Mouse (Mus musculus): ENCODE measurements at regions not wholly inside any gene's neighbourhood (a gene's known extent, or its start where the extent isn't known, plus 50 kb on each side); places are given as distances from the start of the nearest gene placed in this dataset.

DNA sequence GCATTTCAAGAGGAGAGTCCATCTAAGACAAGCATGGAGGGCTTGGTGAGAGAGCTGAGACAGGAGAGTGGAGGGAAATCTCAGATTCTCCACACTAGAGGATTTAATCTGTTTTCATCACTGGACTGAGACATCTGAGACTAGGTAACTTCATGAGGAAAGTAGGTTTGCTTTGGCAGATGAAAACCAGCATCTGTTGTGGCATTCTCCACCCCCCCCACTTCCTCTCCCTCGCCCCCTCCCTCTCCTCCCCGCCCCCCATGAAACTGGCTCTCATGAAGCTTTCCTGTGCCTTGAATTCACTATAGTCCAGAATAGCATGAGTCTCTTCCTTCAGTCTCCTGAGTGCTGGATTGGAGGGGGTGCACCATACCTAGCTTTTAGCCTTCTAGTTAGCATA is 670.7 kb downstream of the Zfp706 start:
- Histone ChIP-seq H3K4me2 (no peak overlapping the region), H3K27me3 (no peaks in the 10 kb centered on the region), H3K9ac (no peak overlapping the region), H3K4me1 (peaks cover 16% of the 10 kb centered on the region; the same call in 1 of the 2 replicates), H3K4me3 (no peak overlapping the region), H3K9me3 (no peaks in the 10 kb centered on the region), H3K36me3 (no peaks in the 10 kb centered on the region), H3K27ac (no peak overlapping the region)
- WGBS: 72% methylated on average over 2 of the region's 2 CpGs
- no peak for ATAC-seq (ENCODE audit: borderline replicate concordance, extremely low read depth, low FRiP score, low TSS enrichment)

DNA sequence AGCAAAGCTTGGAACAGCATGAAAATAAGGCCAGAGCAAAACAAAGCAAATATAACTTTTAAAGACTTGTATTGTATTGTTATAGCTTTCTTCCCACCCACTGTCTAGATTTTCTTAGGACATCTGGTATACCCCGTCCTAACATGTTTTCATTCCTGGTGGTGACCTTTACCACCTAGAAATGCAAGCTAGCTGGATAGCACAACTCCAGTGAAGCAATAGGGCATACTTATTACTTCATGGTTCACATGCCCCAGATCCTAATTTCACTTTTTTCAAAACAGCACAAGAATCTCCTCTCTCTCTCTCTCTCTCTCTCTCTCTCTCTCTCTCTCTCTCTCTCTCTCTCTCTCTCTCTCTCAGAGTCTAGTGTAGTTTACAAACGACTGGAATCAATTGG is 672.5 kb downstream of the Zfp706 start:
- WGBS: 53% methylated on average over 2 of the region's 2 CpGs
- Histone ChIP-seq H3K27me3 (no peaks in the 10 kb centered on the region), H3K4me3 (no peak overlapping the region), H3K27ac (no peak overlapping the region), H3K4me1 (peaks cover 16% of the 10 kb centered on the region; the same call in 1 of the 2 replicates), H3K9me3 (no peaks in the 10 kb centered on the region), H3K4me2 (no peak overlapping the region), H3K36me3 (no peaks in the 10 kb centered on the region), H3K9ac (no peak overlapping the region)
- ATAC-seq (ENCODE audit: borderline replicate concordance, extremely low read depth, low FRiP score, low TSS enrichment): no peak

DNA sequence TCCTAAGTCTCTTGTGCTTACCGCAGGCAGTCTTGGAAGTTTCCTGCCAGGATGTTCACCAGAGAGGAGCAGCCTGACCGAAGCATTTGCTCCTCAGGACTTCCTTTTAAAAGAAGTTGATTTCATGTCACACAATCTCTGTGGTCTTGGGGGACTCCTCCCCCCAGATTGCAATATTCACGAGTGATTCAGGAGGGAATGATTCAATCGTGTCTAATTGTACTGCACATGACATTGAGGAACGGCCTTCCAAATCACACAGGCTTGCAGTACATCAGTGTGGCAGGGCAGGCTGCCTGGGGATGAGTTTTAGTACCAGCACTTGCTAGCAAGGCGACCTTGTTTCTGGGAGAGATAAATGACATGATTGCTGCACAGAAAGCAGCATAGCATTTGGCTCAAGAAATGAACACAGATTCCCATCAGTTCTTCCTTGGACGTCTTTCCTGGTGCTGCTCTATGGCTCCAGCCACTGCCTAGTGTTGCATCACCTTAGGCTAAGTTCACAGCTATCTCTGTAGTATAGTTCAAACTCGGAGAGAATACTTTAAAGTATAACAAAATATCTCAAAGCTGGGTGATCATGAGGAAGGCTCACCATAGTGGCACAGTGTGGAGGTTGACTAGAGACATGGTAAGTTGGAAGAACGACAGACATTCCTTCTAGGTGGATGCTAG is 673.0 kb downstream of the Zfp706 start:
- no peak for ATAC-seq (ENCODE audit: borderline replicate concordance, extremely low read depth, low FRiP score, low TSS enrichment)
- peak overlapping the region; percentile 49 for H3K27ac ChIP-seq
- H3K36me3 ChIP-seq: no peaks in the 10 kb centered on the region
- peaks cover 16% of the 10 kb centered on the region; the same call in 1 of the 2 replicates for H3K4me1 ChIP-seq
- H3K4me2 ChIP-seq: no peak overlapping the region
- H3K4me3 ChIP-seq: no peak overlapping the region
- no peaks in the 10 kb centered on the region for H3K27me3 ChIP-seq
- H3K9me3 ChIP-seq: no peaks in the 10 kb centered on the region
- H3K9ac ChIP-seq: no peak overlapping the region
- WGBS: 71% methylated on average over 9 of the region's 9 CpGs

DNA sequence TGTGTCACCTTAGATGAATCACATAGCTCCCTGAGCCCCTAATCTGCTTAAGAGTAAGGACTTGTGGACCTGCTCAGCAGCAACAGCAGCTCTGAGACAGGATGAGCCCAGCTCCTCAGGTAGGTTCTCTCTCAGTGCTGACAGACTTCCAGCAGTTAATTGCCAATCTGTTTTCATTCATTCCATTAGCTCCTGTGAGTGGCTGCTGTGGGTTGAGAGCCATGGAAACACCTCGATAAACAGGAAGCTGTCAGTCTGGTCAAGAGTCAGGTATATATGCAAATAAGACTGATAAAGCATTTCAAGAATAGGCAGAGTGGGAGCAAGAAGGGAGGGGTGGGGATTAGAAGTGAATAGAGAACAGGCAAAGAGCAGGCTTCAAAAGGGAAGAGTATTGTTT is 673.7 kb downstream of the Zfp706 start:
- Histone ChIP-seq H3K27me3 (no peaks in the 10 kb centered on the region), H3K9ac (no peak overlapping the region), H3K9me3 (no peaks in the 10 kb centered on the region), H3K4me3 (no peak overlapping the region), H3K36me3 (no peaks in the 10 kb centered on the region), H3K4me1 (peaks cover 16% of the 10 kb centered on the region; the same call in 1 of the 2 replicates), H3K4me2 (no peak overlapping the region), H3K27ac (peak overlapping the region; percentile 49)
- WGBS: 38% methylated on average over 1 of the region's 1 CpGs
- no peak for ATAC-seq (ENCODE audit: borderline replicate concordance, extremely low read depth, low FRiP score, low TSS enrichment)

DNA sequence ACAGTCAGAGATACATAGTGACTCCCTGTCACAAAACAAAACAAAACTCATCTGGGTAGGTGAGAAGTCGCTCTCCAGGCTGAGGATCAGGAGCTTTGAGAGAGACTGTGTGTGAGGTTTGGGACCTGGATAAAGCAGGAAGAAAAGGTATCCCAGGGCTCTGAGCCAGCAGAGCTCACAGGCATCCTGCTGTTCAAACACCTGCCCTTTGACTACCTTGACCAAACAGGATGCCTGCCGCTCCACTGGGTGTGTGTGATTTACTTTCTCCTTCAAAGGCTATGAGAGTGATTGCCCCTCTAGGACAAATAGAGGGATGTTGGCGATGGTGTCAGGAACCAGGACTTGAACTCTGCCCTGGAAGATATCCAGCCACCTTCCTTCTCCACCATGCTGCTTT is 674.3 kb downstream of the Zfp706 start:
- Histone ChIP-seq H3K27me3 (no peaks in the 10 kb centered on the region), H3K27ac (peak overlapping the region; percentile 49), H3K4me3 (no peak overlapping the region), H3K4me1 (peaks cover 16% of the 10 kb centered on the region; the same call in 1 of the 2 replicates), H3K9ac (no peak overlapping the region), H3K9me3 (no peaks in the 10 kb centered on the region), H3K36me3 (no peaks in the 10 kb centered on the region), H3K4me2 (no peak overlapping the region)
- WGBS: 38% methylated on average over 3 of the region's 3 CpGs
- no peak for ATAC-seq (ENCODE audit: borderline replicate concordance, extremely low read depth, low FRiP score, low TSS enrichment)
